Mouse (Mus musculus) testis, adult 2 months (tissue): ENCODE data around the gene Usp40. TPM values are rescaled to one million over a fixed set of nuclear protein-coding genes. Genes with fewer than 3 reads are reported as not detected.

ENCODE experiments used
- H3K27ac ChIP-seq: fragments of 200-500 bp; 2 replicates; pipeline ENCODE4 v1.5.1; 2012; ENCODE audit warnings: low read depth, low read length; ENCODE audit not compliant: control insufficient read depth, insufficient read depth
- H3K27me3 ChIP-seq: fragments of 200-500 bp; 2 replicates; pipeline ENCODE4 v1.6.1; 2012; ENCODE audit warnings: mild to moderate bottlenecking, low read length, moderate library complexity; ENCODE audit not compliant: control insufficient read depth, insufficient read depth
- H3K36me3 ChIP-seq: fragments of 200-500 bp; 2 replicates; pipeline ENCODE4 v1.6.1; 2012; ENCODE audit warnings: mild to moderate bottlenecking, low read length; ENCODE audit not compliant: control insufficient read depth, insufficient read depth
- H3K4me1 ChIP-seq: fragments of 200-500 bp; 2 replicates; pipeline ENCODE4 v1.6.1; 2012; ENCODE audit warnings: low read length; ENCODE audit not compliant: control insufficient read depth, insufficient read depth
- H3K4me3 ChIP-seq: fragments of 200-500 bp; 2 replicates; pipeline ENCODE4 v1.5.1; 2012; ENCODE audit warnings: low read depth, mild to moderate bottlenecking, low read length, moderate library complexity, mixed read lengths; ENCODE audit not compliant: control insufficient read depth
- CTCF ChIP-seq: fragments of 200-500 bp; IDR thresholded peaks from 2 replicates; pipeline ENCODE4 v1.5.1; 2012; ENCODE audit warnings: low read depth, mild to moderate bottlenecking, inconsistent platforms, low read length, moderate library complexity; ENCODE audit not compliant: control insufficient read depth, insufficient read depth, insufficient replicate concordance
- POLR2A ChIP-seq: fragments of 200-500 bp; IDR thresholded peaks from 2 replicates; pipeline ENCODE4 v1.6.1; 2012; ENCODE audit warnings: low read depth, mild to moderate bottlenecking, inconsistent platforms, low read length, moderate library complexity; ENCODE audit not compliant: control insufficient read depth
- polyA plus RNA-seq: library from polyadenylated mRNA; depleted of rRNA; stranded (reverse); fragments of >200 nt; gene quantifications from 2 replicates; pipeline ENCODE4 v1.2.3, GENCODE M21; 2012

Gene Usp40
- polyA plus RNA-seq, 1 experiment, result 7.6 TPM

- Histone ChIP-seq H3K4me3 (no peak overlapping the region), H3K4me1 (no peaks in the 10 kb centered on the region), H3K36me3 (no peaks in the 10 kb centered on the region; the same call in none of the 2 replicates), H3K27ac (no peak overlapping the region), H3K27me3 (no peaks in the 10 kb centered on the region)
- TF ChIP-seq CTCF (no peak), POLR2A (no peak)
Measured at GRCm38 (mm10) chr1:87970381-87970780, 38.0 kb downstream of the Usp40 start.

- Histone ChIP-seq H3K36me3 (no peaks in the 10 kb centered on the region; the same call in 1 of the 2 replicates), H3K4me1 (no peaks in the 10 kb centered on the region), H3K4me3 (no peak overlapping the region), H3K27ac (no peak overlapping the region), H3K27me3 (no peaks in the 10 kb centered on the region)
- no peak for TF ChIP-seq POLR2A
- TF ChIP-seq CTCF, result no peak
Measured at GRCm38 (mm10) chr1:87961459-87962167, 46.7 kb downstream of the Usp40 start.

GRCm38 (mm10) chr1:87960752-87961151, 47.6 kb downstream of the Usp40 start:
- Histone ChIP-seq H3K27ac (no peak overlapping the region), H3K36me3 (no peaks in the 10 kb centered on the region), H3K4me3 (no peak overlapping the region), H3K4me1 (no peaks in the 10 kb centered on the region), H3K27me3 (no peaks in the 10 kb centered on the region)
- no peak for TF ChIP-seq POLR2A

GRCm38 (mm10) chr1:87959998-87960431, 48.3 kb downstream of the Usp40 start:
- H3K27me3 ChIP-seq, result no peaks in the 10 kb centered on the region
- H3K4me1 ChIP-seq, result no peaks in the 10 kb centered on the region
- no peaks in the 10 kb centered on the region for H3K36me3 ChIP-seq
- TF ChIP-seq CTCF (no peak), POLR2A (no peak)
- H3K27ac ChIP-seq, result peak overlapping the region; percentile 17; the same call in 1 of the 2 replicates
- no peak overlapping the region for H3K4me3 ChIP-seq

DNA sequence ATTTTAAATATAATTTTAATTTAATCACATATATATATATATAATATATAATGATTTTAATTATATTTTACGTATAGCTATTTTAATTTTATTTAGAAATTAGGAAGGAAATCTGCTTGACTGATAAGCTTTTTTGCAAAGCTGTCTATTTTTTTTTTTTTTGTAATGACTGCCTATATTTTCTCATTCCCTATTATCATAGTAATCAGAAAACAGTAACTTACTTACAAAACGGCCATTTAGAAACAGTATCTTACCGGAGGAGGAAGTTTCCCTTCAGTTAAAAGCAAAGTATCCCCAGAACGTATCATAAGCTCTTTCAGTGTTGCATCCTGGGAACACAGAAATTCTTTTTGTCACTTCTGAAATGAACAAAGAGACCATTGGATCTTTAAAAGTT, 48.8 kb downstream of the Usp40 start:
- Histone ChIP-seq H3K4me1 (no peaks in the 10 kb centered on the region), H3K27me3 (no peaks in the 10 kb centered on the region), H3K36me3 (no peaks in the 10 kb centered on the region), H3K4me3 (no peak overlapping the region), H3K27ac (no peak overlapping the region)
- TF ChIP-seq POLR2A, result no peak
- no peak for TF ChIP-seq CTCF

- no peak overlapping the region for H3K27ac ChIP-seq
- TF ChIP-seq CTCF, result no peak
- no peak for TF ChIP-seq POLR2A
- H3K36me3 ChIP-seq, result no peaks in the 10 kb centered on the region
- H3K4me3 ChIP-seq, result no peak overlapping the region
- no peaks in the 10 kb centered on the region for H3K4me1 ChIP-seq
- no peaks in the 10 kb centered on the region for H3K27me3 ChIP-seq
Measured at GRCm38 (mm10) chr1:87958931-87959330, 49.4 kb downstream of the Usp40 start.

GRCm38 (mm10) chr1:87953073-87953472, 55.3 kb downstream of the Usp40 start:
- no peak overlapping the region for H3K27ac ChIP-seq
- H3K36me3 ChIP-seq, result no peaks in the 10 kb centered on the region
- no peak for TF ChIP-seq CTCF
- TF ChIP-seq POLR2A, result no peak

GRCm38 (mm10) chr1:87951641-87952040, 56.7 kb downstream of the Usp40 start:
- Histone ChIP-seq H3K27ac (no peak overlapping the region), H3K36me3 (no peaks in the 10 kb centered on the region; the same call in 1 of the 2 replicates), H3K4me3 (no peak overlapping the region), H3K27me3 (no peaks in the 10 kb centered on the region), H3K4me1 (no peaks in the 10 kb centered on the region)
- TF ChIP-seq POLR2A (no peak), CTCF (no peak)

More at GRCm38 (mm10) chr1:87953073-87953472, 55.3 kb downstream of the Usp40 start:
- Histone ChIP-seq H3K27me3 (no peaks in the 10 kb centered on the region), H3K4me3 (no peak overlapping the region), H3K4me1 (no peaks in the 10 kb centered on the region)
